Mouse (Mus musculus) left cerebral cortex, postnatal 4 days (tissue): ENCODE measurements around the gene Hsf2bp. TPM values are rescaled to one million over a fixed set of nuclear protein-coding genes. Genes with fewer than 3 reads are reported as not detected.
A peak's percentile ranks its signal among the peaks of the same experiment; 100 is the strongest.

Experiments
- DNase-seq: peaks from one replicate; pipeline ENCODE4 v3.0.0-alpha.2; 2022
- intact Hi-C: fragments of 180-260 bp; cut with DNase I; formaldehyde crosslinking; loops from one replicate; pipeline ENCODE4 v1.15.1; 2025
- total RNA-seq, 2 experiments: library from RNA; stranded (reverse); gene quantifications; 2 replicates each; pipeline ENCODE4 v1.2.3; 2021

The Hsf2bp gene
- total RNA-seq, 2 experiments from 2014 or later: 1.4 to 1.6 TPM

GRCm38 (mm10) chr17:31943881-31944539, 92.1 kb downstream of the Hsf2bp start:
- no peak for DNase-seq
- intact Hi-C loops: no loop called here

GRCm38 (mm10) chr17:31941616-31942015, 94.5 kb downstream of the Hsf2bp start:
- no peak for DNase-seq

GRCm38 (mm10) chr17:31940607-31941006, 95.5 kb downstream of the Hsf2bp start:
- DNase-seq: no peak
- intact Hi-C loops: no loop called here

More at GRCm38 (mm10) chr17:31941616-31942015, 94.5 kb downstream of the Hsf2bp start:
- intact Hi-C loops: no loop called here

- intact Hi-C loops: no loop called here
Measured at GRCm38 (mm10) chr17:31939292-31940060, 96.7 kb downstream of the Hsf2bp start.

GRCm38 (mm10) chr17:31938539-31939260, 97.4 kb downstream of the Hsf2bp start:
- no peak for DNase-seq
- intact Hi-C loops: no loop called here

More at GRCm38 (mm10) chr17:31939292-31940060, 96.7 kb downstream of the Hsf2bp start:
- DNase-seq: no peak

GRCm38 (mm10) chr17:31937141-31937554, 99.0 kb downstream of the Hsf2bp start:
- no peak for DNase-seq
- intact Hi-C loops: no loop called here

- no peak for DNase-seq
- intact Hi-C loops: no loop called here
Measured at GRCm38 (mm10) chr17:31935841-31936240, 100.3 kb downstream of the Hsf2bp start.

GRCm38 (mm10) chr17:31935091-31935830, 100.9 kb downstream of the Hsf2bp start:
- intact Hi-C loops: no loop called here
- DNase-seq: no peak

GRCm38 (mm10) chr17:31933956-31934355, 102.2 kb downstream of the Hsf2bp start:
- intact Hi-C loops: no loop called here
- no peak for DNase-seq

- intact Hi-C loops: no loop called here
Measured at GRCm38 (mm10) chr17:31931499-31931898, 104.7 kb downstream of the Hsf2bp start.

GRCm38 (mm10) chr17:31929844-31930715, 106.1 kb downstream of the Hsf2bp start:
- intact Hi-C loops: no loop called here
- no peak for DNase-seq

More at GRCm38 (mm10) chr17:31931499-31931898, 104.7 kb downstream of the Hsf2bp start:
- no peak for DNase-seq

- intact Hi-C loops: no loop called here
- DNase-seq: no peak
Measured at GRCm38 (mm10) chr17:31929032-31929431, 107.1 kb downstream of the Hsf2bp start.

GRCm38 (mm10) chr17:31927895-31928626, 108.1 kb downstream of the Hsf2bp start:
- intact Hi-C loops: no loop called here
- no peak for DNase-seq

- DNase-seq: no peak
- intact Hi-C loops: no loop called here
Measured at GRCm38 (mm10) chr17:31924229-31924628, 111.9 kb downstream of the Hsf2bp start.

- intact Hi-C loops: no loop called here
- DNase-seq: no peak
Measured at GRCm38 (mm10) chr17:31923310-31923970, 112.7 kb downstream of the Hsf2bp start.

GRCm38 (mm10) chr17:31920589-31921190, 115.5 kb downstream of the Hsf2bp start:
- intact Hi-C loops: no loop called here

GRCm38 (mm10) chr17:31919599-31919998, 116.5 kb downstream of the Hsf2bp start:
- DNase-seq: no peak
- intact Hi-C loops: no loop called here

More at GRCm38 (mm10) chr17:31920589-31921190, 115.5 kb downstream of the Hsf2bp start:
- DNase-seq: peak; percentile 30

- intact Hi-C loops: no loop called here
- no peak for DNase-seq
Measured at GRCm38 (mm10) chr17:31918374-31918773, 117.8 kb downstream of the Hsf2bp start.
